Mouse (Mus musculus) ZHBTc4 (cell line): ENCODE results near the gene Irs2.

ENCODE experiments used
- DNase-seq: peaks from one replicate; pipeline ENCODE4 v3.0.0-alpha.2; 2011; ENCODE audit warnings: low read depth, low spot score

The Irs2 gene

DNA sequence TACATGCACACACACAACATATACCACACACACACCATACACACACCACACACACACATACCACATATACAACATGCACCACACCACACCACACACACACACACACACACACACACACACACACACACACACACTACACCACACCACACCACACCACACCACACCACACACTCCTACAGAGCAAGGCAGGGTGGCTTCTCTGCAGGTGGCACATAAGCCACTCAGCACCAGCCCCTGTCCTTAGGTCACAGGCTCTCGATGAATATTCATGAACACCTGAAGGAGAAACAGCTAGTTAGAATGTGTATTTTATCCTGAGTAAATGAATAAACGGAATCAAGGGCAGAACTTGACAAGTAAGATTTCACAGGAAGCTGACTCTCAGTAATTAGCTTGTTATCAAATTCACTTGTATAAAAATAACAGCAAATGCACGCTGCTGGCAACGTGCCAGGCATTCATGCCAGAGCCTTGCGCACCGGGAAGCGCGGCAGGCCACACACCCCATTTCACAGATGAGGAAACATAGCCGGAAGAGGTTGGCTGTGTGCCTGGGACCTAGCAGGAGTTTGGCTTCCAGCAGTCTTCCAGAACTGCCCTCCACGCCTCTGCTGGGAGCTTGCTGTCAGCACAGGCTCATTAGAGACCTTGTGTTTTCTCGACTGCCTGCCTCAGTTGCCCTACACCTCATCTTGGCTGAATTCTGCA lies 54.8 kb downstream of the Irs2 start:
- peak; percentile 68 for DNase-seq

DNA sequence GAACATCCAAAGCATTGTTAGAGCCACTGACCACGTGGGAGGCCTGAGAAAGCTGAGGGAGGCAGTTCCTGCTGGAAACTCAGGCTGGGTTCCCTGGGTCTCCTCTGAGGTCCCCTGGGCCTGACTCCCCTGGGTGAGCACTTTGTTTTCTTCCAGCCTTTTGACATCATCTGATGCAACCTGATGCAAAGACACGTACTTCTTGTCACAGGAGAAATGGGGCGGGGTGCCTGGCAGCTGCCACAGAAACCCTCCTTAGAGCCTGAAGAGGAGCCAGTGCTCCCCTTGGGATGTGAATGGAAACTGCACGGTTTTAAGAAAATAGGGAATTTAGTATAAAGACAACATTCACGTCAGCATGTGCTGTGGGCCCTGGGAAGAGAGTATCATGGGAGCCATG lies 55.6 kb downstream of the Irs2 start:
- no peak for DNase-seq

DNA sequence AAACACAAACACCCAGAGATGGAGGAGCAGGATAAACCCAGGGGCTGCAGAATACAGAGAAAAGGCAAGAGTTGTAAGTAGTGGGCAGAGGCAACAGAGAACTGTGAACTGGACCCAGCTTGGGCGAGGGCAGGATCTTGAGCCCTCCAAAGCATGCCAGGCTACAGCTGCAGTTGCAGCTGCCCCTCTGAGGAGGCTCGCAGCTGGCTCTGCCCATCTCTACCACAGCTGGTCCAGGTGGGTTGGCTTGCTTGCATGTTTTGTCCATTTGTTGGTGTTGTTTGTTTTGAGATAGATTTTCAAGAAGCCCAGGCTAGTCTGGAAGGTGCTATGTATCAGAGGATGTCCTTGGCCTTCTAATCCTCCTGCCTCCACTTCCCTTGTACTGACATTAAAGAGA lies 56.0 kb downstream of the Irs2 start:
- DNase-seq = no peak

DNA sequence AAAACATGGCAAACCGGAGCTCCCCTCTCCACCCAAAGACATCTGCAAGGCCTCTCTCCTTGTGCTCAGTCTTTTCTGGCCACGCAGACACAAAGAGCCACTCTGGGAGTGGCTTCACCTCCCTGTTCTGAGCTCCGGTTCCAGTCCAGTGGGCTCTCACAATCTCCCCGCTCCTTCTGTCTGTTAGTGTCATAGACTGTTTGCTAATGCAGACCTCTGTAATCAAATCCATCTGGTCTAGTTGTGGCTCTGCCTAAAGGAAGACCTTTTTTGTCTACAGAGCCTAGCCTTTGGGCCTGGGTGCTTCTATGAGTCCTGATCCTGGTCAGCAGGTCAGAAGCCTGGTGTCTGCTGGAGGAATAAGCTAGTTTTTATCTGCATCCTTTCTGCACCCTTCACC lies 56.7 kb downstream of the Irs2 start:
- no peak for DNase-seq

DNA sequence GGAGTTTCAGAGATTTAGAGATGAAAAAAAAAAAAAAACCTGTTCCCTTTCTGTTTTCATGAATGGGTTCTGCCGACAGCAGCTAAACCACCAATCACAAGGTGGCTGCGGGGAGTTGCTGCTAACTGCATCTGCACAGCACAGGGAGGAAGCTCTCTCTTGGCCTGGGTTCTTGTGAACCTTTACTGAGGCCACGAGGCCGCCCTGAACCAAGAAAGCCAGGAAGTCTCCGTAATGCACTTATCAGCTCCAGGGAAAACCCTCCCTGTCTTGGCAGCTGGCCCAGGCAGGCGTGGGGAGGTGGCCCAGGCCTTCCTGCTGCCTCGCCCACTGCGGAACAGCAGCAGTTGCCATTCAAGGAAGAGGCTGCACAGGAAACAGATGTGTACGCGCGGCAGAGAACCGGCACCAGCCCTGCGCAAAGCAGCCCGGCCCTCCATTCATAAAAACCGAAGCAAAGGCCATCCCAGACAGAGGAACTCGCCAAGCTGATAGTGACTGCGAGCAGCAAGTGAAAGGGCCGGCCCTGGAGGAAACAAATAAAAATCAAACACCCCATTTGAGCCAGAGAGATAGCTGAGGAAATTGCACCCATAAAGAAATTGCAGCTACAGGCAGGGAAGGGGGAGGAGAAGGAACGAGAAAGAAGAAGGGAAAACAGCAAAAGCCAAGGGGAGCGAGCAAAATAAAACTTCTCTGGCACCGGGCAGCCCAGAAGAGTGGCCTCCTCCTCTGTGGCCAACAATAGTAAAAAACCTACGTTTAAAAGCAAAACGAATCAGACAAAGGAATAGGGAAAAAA lies 62.1 kb downstream of the Irs2 start:
- peak; percentile 88 for DNase-seq

DNA sequence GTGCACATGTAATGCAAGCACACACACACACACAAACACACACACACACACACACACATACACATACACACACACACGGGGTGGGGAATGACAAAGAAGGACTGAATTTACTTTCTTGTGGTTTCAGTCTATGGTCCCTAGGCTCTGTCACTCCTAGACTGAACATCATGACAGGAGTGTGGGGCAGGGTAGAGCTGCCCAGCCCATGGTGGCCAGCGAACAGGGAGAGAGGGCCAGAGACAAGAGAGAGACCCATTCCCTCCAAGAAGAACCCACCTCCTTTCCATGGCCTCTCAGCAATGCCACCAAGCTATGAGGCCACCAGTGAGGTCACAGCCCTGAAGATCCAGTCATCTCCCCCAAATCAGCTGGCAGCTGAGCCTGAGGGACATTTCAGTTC lies 62.8 kb downstream of the Irs2 start:
- no peak for DNase-seq

DNA sequence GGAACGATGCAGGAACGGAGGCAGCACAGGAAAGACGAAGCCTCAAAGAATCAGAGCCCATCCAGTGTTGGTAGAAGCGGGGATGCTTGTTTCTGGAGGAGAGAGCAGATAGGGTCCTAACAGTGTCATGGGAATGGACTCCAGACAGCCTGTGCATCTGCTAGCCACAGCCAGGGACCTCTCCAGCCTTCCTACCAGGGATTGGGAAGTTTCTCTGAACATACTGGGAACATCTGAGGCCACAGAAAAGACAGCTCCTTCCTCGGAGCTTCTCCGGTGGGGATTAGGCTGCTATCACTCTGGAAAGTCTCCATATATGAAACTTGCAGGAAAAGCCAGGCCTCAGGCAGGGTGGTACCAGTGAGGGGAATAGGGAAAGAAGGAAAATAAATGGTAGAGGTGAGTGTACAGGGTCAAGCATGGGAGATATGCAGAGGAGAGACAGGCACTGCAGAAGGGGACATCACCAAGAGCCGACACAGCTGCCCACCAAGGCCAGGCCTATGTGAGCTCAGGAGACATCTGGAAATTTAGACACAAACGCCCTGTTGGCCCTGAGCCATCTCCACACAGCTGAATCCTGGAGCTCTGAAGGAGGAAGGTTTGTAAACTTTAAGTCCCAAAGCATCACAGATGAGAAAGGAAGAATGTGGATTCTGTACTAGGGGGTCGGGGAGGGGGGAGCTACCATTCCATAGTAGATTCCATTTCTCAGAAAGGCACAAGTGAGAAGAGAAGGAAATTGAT lies 64.8 kb downstream of the Irs2 start:
- no peak for DNase-seq

DNA sequence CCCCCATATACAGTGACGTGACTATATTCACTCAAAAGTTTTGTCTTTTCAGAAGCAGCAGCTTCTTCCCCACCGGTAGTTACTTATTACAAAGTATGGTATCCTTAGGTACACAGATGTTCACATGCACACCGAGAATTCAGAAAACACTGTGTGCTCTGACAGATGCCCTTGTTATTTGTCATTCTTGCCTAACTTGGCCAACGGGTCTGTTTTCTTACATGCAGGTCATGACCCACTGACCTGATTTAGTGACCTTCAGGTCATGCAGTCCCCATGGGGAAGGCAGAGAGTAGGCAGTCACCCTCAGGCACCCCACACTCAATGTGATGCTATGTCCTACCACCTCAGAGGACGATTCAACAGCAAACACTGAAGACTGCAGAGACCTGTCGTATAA lies 68.4 kb downstream of the Irs2 start:
- no peak for DNase-seq

DNA sequence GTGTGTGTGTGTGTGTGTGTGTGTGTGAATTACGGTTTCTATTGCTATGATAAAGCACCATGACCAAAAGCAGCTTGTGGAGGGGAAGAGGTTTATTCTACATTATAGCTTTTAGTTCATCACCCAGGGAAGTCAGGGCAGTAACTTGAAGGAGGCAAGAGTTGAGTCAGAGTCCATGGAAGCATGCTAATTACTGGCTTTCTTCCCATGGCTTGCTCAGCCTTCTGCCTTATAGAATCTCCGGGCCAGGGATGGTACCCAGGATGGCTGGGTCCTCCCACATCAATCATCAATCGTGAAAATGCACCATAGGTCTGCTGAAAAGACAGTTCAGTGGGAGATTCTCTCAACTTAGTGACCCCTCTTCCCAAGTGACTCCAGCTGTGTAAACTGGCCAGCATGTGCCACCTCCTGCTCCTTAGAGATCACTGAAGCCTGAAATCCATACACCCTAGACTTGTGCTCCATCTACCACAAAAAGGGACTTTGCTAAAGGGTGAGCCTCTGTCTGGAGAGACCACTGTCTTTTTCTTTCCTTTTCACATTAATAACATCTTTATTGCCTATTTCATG lies 69.0 kb downstream of the Irs2 start:
- no peak for DNase-seq

DNA sequence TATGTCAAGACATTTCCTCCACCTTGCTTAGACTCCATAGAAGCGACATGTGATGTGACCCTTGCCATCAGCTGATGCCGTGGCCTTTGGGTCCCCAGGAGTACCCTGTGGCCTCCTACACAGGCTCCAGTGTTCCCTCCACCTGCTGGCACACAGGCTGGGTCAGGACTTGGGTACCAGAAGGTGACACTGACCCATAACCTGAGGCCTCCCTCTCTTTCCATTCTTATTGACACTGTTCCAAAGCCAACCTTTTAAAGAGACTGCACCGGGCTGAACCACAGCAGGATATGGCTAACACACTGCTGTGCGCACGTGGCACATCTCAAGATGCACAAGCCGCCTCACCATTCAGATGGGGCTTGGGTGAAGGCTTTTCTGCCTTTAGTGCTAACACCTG lies 70.0 kb downstream of the Irs2 start:
- no peak for DNase-seq

DNA sequence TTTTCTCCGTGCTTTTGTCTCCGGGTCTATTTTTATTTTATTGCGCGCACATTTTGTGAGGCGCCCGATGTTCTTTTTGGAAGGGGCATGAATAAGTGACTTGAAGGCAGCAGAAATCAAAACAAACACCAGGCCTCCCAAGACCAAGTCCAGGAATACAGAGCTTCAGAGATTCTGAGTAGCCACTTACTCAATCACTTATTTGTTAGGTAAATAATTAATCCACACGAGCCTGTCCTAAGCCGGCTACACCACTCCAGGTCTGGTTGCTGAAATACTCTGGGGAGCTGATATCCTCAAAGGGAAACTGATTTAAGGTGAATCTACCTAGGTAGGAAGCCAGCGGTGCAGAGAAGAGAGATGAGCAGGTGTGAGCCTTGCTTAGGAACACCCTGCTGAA lies 71.6 kb downstream of the Irs2 start:
- no peak for DNase-seq

DNA sequence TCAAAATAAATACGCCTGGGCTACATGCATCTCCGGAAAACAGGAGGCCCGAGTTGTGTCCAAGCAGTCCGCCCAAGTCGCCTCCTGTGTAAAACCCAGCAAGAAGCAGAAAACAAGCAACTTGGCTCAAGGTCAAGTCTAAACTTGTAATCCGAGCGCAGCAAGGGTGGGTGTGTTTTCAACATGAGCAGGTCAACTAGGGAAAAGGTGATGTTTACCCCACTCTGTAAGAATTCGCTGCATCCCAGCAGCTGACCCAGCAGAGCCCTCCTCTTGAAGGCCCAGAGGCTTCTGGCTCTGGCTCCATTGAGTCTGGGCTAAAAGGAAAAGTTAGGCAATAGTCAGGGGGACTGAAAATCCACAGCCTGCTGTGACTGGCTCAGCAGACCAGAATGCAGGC lies 73.0 kb downstream of the Irs2 start:
- DNase-seq = peak; percentile 21
